Mouse (Mus musculus) bone marrow macrophage, adult 2 months (primary cell): ENCODE results near the gene Aldh16a1. TPM values are rescaled to one million over a fixed set of nuclear protein-coding genes. Genes with fewer than 3 reads are reported as not detected.

Experiments
- H3K27ac ChIP-seq: 2 replicates; pipeline ENCODE4 v1.5.1; 2012; ENCODE audit warnings: low read depth, low read length; ENCODE audit not compliant: insufficient read depth
- H3K4me1 ChIP-seq: 2 replicates; pipeline ENCODE4 v1.6.1; 2012; ENCODE audit warnings: low read length; ENCODE audit not compliant: control insufficient read depth, insufficient read depth
- H3K4me3 ChIP-seq: 2 replicates; pipeline ENCODE4 v1.5.1; 2012; ENCODE audit warnings: mild to moderate bottlenecking, low read length, moderate library complexity; ENCODE audit not compliant: insufficient read depth
- CTCF ChIP-seq: IDR thresholded peaks from 2 replicates; pipeline ENCODE4 v1.5.1; 2012; ENCODE audit warnings: low read depth, mild to moderate bottlenecking, low read length, moderate library complexity
- POLR2A ChIP-seq: IDR thresholded peaks from 2 replicates; pipeline ENCODE4 v1.6.1; 2012; ENCODE audit warnings: mild to moderate bottlenecking, low read depth, low read length, borderline replicate concordance
- polyA plus RNA-seq: library from polyadenylated mRNA; stranded (reverse); fragments of >200 nt; gene quantifications from 2 replicates; pipeline ENCODE4 v1.2.4, GENCODE M21; 2012; ENCODE audit not compliant: missing spikeins, insufficient read depth, insufficient read length

Aldh16a1 gene
- polyA plus RNA-seq, 1 experiment: 89.0 TPM

- no peak for TF ChIP-seq CTCF
- TF ChIP-seq POLR2A: no peak
- Histone ChIP-seq H3K27ac (peak within 1 kb of the TSS; percentile 86), H3K4me3 (peak within 1 kb of the TSS; percentile 72), H3K4me1 (peaks cover 12% of the 10 kb centered on the region)
These were observed 25.6 kb downstream of the Aldh16a1 start, which contains the start of gene Rpl13a for GRCm38 (mm10) chr7:45128624-45129246. TSS of gene Rpl13a (minus strand) at chr7:45128761.

GRCm38 (mm10) chr7:45127700-45128224, 26.6 kb downstream of the Aldh16a1 start:
- no peak for TF ChIP-seq CTCF
- no peak for TF ChIP-seq POLR2A
- Histone ChIP-seq H3K4me1 (peaks cover 15% of the 10 kb centered on the region), H3K4me3 (peak overlapping the region; percentile 72), H3K27ac (peak overlapping the region; percentile 84)

DNA sequence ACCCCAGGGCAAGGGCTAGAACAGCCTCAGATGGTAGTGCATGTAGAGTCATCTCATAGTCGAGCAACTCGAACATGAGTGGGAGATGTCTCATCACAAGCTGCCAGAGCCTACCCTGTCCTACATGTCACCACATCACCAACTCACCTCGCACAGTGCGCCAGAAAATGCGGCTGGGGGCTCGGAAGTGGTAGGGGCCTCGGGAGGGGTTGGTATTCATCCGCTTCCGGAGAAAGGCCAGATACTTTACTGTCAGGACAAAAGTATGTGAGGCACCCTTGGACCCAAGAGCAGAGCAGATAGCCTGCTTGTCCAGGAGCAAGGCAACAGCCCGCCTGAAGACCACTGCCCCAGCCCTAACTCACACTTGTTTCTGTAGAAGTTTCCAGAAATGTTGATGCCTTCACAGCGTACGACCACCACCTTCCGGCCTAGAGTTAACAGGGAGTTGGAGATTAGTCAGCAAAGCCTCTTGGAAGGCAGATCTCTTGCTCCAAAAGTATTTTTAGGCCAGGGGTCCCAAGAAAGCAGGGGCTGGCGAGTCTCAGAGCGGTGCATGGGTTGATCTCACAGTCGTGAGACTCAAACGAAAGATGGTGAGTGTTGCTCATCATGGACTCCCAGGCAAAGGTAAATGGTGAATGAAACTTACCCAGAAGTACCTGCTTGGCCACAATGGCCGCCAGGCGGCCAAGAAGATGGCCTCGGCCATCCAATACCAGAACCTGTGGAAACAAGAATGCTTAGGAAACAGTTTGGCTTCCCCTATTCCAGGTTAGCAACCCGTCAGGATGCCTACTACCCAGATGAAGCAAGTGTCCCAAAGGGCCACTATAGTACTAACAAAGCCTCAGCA, 27.3 kb downstream of the Aldh16a1 start:
- Histone ChIP-seq H3K4me1 (peaks cover 20% of the 10 kb centered on the region), H3K27ac (peak overlapping the region; percentile 84), H3K4me3 (peak overlapping the region; percentile 72)
- TF ChIP-seq CTCF (no peak), POLR2A (no peak)

- H3K4me3 ChIP-seq: peak overlapping the region; percentile 72
- TF ChIP-seq POLR2A (no peak), CTCF (no peak)
- H3K27ac ChIP-seq: peak overlapping the region; percentile 84
- H3K4me1 ChIP-seq: peaks cover 28% of the 10 kb centered on the region
These were observed 28.1 kb downstream of the Aldh16a1 start for GRCm38 (mm10) chr7:45126147-45126843.

DNA sequence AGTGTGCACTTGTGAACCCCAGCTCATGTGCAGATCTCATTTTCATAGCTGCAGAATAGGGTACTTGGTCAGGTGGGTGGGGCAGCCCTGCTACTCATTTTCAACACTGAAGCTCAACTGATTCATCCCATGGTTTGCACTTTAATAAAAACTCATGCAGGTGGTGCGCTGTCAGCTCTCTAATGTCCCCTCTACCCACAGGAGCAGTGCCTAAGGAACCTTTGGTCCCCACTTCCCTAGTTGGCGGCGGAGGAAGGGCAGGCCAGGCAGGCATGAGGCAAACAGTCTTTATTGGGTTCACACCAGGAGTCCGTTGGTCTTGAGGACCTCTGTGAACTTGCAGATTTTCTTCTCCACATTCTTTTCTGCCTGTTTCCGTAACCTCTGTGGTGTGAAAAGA, 28.7 kb downstream of the Aldh16a1 start:
- Histone ChIP-seq H3K27ac (peak overlapping the region; percentile 84; the same call in 1 of the 2 replicates), H3K4me3 (peak overlapping the region; percentile 72), H3K4me1 (peaks cover 28% of the 10 kb centered on the region)

GRCm38 (mm10) chr7:45125144-45125600, 29.2 kb downstream of the Aldh16a1 start:
- TF ChIP-seq CTCF (no peak; the same call in 1 of the 2 replicates), POLR2A (no peak)
- H3K27ac ChIP-seq: peak overlapping the region; percentile 84

DNA sequence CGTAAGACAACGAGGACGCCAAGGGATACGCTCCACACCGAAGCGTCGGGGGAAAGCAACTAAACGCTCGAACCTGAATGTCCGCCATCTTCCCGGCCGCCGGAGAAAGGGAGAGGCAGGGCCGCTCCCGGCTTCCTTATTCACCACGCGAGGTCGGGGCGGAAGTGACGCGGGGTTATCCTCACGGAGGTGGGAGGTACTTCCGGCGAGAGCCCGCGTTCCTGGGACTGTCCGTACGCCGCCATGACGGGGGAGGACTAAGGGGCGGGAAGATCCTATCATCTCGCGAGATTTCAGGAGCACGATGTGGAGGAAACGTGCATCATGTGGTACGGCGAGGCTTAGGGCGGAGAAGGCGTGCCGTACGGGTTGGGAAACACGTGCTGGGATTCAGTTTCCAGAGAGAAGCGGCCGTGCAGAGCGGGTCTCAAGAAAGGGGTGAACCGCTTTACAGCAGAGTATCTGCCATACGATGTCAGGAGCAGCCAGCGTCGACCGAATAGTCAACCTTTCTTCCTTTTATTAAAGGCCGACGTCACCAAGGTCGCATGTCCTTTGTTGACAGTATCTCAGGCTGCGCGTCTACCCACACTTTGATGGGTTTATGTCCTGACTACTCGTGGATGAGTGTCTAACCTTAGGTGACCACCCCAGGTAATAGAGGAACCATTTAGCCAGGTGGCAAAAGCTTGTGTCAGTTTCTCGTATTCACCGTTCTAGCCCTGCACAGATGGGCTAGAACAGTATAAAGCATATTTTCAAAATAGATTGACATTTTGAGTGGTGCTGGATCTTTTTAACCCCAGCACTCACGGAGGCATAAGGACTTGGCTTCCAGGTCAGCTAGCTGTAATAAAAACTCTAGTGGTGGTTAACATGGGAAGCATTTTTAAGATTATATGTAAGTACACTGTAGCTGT, 29.9 kb downstream of the Aldh16a1 start, which contains the start of gene Rps11:
Rps11 (minus strand) TSS at position 216 of the 920 bp plus-strand sequence.
- Histone ChIP-seq H3K27ac (peak within 1 kb of the TSS; percentile 84), H3K4me3 (peak within 1 kb of the TSS; percentile 87), H3K4me1 (peaks cover 23% of the 10 kb centered on the region)
- no peak for TF ChIP-seq CTCF
- no peak for TF ChIP-seq POLR2A

More at GRCm38 (mm10) chr7:45125144-45125600, 29.2 kb downstream of the Aldh16a1 start:
- Histone ChIP-seq H3K4me3 (peak overlapping the region; percentile 13), H3K4me1 (peaks cover 27% of the 10 kb centered on the region)

DNA sequence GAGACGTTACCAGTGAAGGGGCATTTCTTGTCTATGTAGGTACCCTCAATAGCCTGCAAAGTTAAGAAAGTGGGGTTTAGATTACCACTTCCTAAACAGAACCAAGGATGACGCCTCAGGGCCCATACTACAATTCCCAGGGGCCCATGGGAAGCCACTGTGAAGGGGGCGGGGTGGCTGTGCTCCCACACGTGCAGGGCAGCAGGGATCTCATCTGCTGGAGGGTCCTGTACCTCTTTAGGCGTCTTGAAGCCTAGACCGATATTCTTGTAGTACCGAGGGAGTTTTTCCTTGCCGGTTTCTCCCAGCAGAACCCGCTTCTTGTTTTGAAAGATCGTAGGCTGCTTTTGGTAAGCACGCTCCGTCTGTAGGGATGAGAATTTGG, 31.2 kb downstream of the Aldh16a1 start:
- peak overlapping the region; percentile 78 for H3K27ac ChIP-seq

More for the DNA sequence above, 31.2 kb downstream of the Aldh16a1 start:
- Histone ChIP-seq H3K4me1 (peaks cover 23% of the 10 kb centered on the region), H3K4me3 (peak overlapping the region; percentile 87)
- TF ChIP-seq CTCF (no peak), POLR2A (no peak)
